Mouse (Mus musculus) G1E (cell line): ENCODE data around the gene Esf1.

ENCODE experiments used
- CTCF ChIP-seq: IDR thresholded peaks from 2 replicates; pipeline ENCODE4 v1.5.1; 2012; ENCODE audit warnings: low read depth, low read length, inconsistent platforms, mixed read lengths
- GATA1 ChIP-seq: IDR thresholded peaks from 2 replicates; pipeline ENCODE4 v1.6.1; 2012; ENCODE audit warnings: borderline replicate concordance, low read length, inconsistent platforms, mixed read lengths
- GATA2 ChIP-seq: IDR thresholded peaks from 2 replicates; pipeline ENCODE4 v1.6.1; 2012; ENCODE audit warnings: low read depth, low read length, inconsistent platforms, borderline replicate concordance
- POLR2AphosphoS5 ChIP-seq: IDR thresholded peaks from 2 replicates; pipeline ENCODE4 v1.6.1; 2012; ENCODE audit warnings: low read depth, low read length, inconsistent platforms; ENCODE audit not compliant: insufficient replicate concordance
- TAL1 ChIP-seq: conservative IDR thresholded peaks from 2 replicates; pipeline ENCODE4 v1.6.1; 2012; ENCODE audit warnings: low read depth, low read length, inconsistent platforms, mixed read lengths

- TF ChIP-seq CTCF (no peak), GATA1 (no peak), POLR2AphosphoS5 (no peak), TAL1 (no peak), GATA2 (no peak)
These were observed 45.1 kb upstream of the Esf1 start for GRCm38 (mm10) chr2:140215415-140215814.
